Comparison of ENCODE assay signal across 9 mouse cellular contexts in genomic region chr17:50993294-50993993, GRCm38 (mm10).
DNase-seq lines count a peak whose midpoint lies in the region; ATAC-seq and TF ChIP-seq lines count a peak whose summit lies in the region.
"Had no signal": no experiment of that assay in that cellular context is flagged by ENCODE, and none has a peak within 500 bp of the region (broad histone marks: within the 10 kb centered on the region; RNA-seq: fewer than 3 reads in every experiment).

No protein-coding gene starts in this region.

- no peaks in the 10 kb centered on the region for H3K9me3 ChIP-seq in liver, postnatal 0 days (ENCODE audit: low read length)
- H3K9me3 ChIP-seq: limb, embryonic 13.5 days had no signal

- no peak for DNase-seq in layer of hippocampus, adult 2 months (ENCODE audit: low spot score in 2 of 2)
- DNase-seq in layer of hippocampus, postnatal 25 days (ENCODE audit: extremely low spot score in 1 of 2, low spot score in 1 of 2): no peak
- DNase-seq in liver, postnatal 0 days: peak; percentile 60
- DNase-seq in spleen, postnatal 36 days (ENCODE audit: low spot score in 2 of 2): peak; percentile 74 to 83
- DNase-seq in thymus, adult 2 months: no peak
- DNase-seq in layer of hippocampus, postnatal 10 days (ENCODE audit: low spot score in 2 of 2): no peak
- DNase-seq: right cerebral cortex, postnatal 25 days had no signal

- TF ChIP-seq EP300 in liver, postnatal 0 days (IDR thresholded peaks at IDR 0.05; ENCODE audit: low read depth): peak; percentile 36; the same call in 1 of the 2 replicates

- 0 out of 2 replicates have a peak overlapping the region, but pooled peaks have one; percentile 12 for H3K27ac ChIP-seq in layer of hippocampus, adult 2 months
- H3K27ac ChIP-seq in liver, postnatal 0 days (ENCODE audit: low read depth): peak overlapping the region; percentile 70
- H3K27ac ChIP-seq in thymus, adult 2 months (ENCODE audit: control insufficient read depth, insufficient read depth, low read length): no peak overlapping the region
- H3K27ac ChIP-seq: limb, embryonic 13.5 days had no signal

- H3K36me3 ChIP-seq in liver, postnatal 0 days (replicated peaks; ENCODE audit: insufficient read depth, low read length): no peaks in the 10 kb centered on the region
- no peaks in the 10 kb centered on the region for H3K36me3 ChIP-seq in thymus, adult 2 months (ENCODE audit: control insufficient read depth, insufficient read depth, low read length)
- H3K36me3 ChIP-seq: limb, embryonic 13.5 days had no signal

- H3K4me3 ChIP-seq in layer of hippocampus, adult 2 months: no peak overlapping the region
- no peak overlapping the region for H3K4me3 ChIP-seq in liver, postnatal 0 days (ENCODE audit: low read depth, low read length)
- H3K4me3 ChIP-seq in thymus, adult 2 months (ENCODE audit: control insufficient read depth, insufficient read depth, low read length): no peak overlapping the region
- H3K4me3 ChIP-seq: limb, embryonic 13.5 days had no signal

- peak overlapping the region; percentile 4; the same call in 1 of the 2 replicates for H3K4me2 ChIP-seq in liver, postnatal 0 days (ENCODE audit: low read depth, low read length)
- H3K4me2 ChIP-seq: limb, embryonic 13.5 days had no signal

- 0 out of 2 replicates have a peak, but pooled peaks cover 2% of the 10 kb centered on the region for H3K4me1 ChIP-seq in liver, postnatal 0 days (ENCODE audit: insufficient read depth)
- H3K4me1 ChIP-seq in thymus, adult 2 months (replicated peaks; ENCODE audit: control insufficient read depth, insufficient read depth, low read length): no peaks in the 10 kb centered on the region
- H3K4me1 ChIP-seq: limb, embryonic 13.5 days had no signal

- peak; percentile 99 for ATAC-seq in common myeloid progenitor, adult 5-6 weeks (replicated peaks; ENCODE audit: low read depth, poor library complexity, severe bottlenecking)
- ATAC-seq in liver, postnatal 0 days: peak; percentile 94

- WGBS in liver, postnatal 0 days (ENCODE audit: insufficient replicate concordance): 48% methylated on average over 3 of the region's 3 CpGs
- WGBS in thymus, adult 2 months: 68% methylated on average over 3 of the region's 3 CpGs

- no peak for TF ChIP-seq POLR2A in thymus, adult 2 months (IDR thresholded peaks at IDR 0.05; ENCODE audit: control insufficient read depth, extremely low read depth, insufficient read depth, low read length, poor library complexity)

- H3K27me3 ChIP-seq in liver, postnatal 0 days (ENCODE audit: insufficient read depth, low read length): no peaks in the 10 kb centered on the region
- no peaks in the 10 kb centered on the region for H3K27me3 ChIP-seq in thymus, adult 2 months (ENCODE audit: control insufficient read depth, insufficient read depth, low read length)
- H3K27me3 ChIP-seq: limb, embryonic 13.5 days had no signal

- TF ChIP-seq CTCF in layer of hippocampus, adult 2 months (conservative IDR thresholded peaks at IDR 0.05): no peak
- TF ChIP-seq CTCF in liver, postnatal 0 days (IDR thresholded peaks at IDR 0.05; ENCODE audit: low read depth): no peak
- no peak for TF ChIP-seq CTCF in thymus, adult 2 months (IDR thresholded peaks at IDR 0.05; ENCODE audit: borderline replicate concordance, control insufficient read depth, extremely low read depth, insufficient read depth, low read length, poor library complexity)

- no peak overlapping the region for H3K9ac ChIP-seq in liver, postnatal 0 days (replicated peaks)
- H3K9ac ChIP-seq: limb, embryonic 13.5 days had no signal

Comparison
In these comparisons a context has a peak if more than half of its experiments do, and no peak if none do; other contexts are left out.
1. DNase-seq: peak in liver, postnatal 0 days (single experiment) and spleen, postnatal 36 days (2 of 2); none in layer of hippocampus, adult 2 months (0 of 2), layer of hippocampus, postnatal 25 days (0 of 2), thymus, adult 2 months (single experiment) and layer of hippocampus, postnatal 10 days (0 of 2).